Mouse (Mus musculus): Measurements from ENCODE around the gene Slc35c2.

DNA sequence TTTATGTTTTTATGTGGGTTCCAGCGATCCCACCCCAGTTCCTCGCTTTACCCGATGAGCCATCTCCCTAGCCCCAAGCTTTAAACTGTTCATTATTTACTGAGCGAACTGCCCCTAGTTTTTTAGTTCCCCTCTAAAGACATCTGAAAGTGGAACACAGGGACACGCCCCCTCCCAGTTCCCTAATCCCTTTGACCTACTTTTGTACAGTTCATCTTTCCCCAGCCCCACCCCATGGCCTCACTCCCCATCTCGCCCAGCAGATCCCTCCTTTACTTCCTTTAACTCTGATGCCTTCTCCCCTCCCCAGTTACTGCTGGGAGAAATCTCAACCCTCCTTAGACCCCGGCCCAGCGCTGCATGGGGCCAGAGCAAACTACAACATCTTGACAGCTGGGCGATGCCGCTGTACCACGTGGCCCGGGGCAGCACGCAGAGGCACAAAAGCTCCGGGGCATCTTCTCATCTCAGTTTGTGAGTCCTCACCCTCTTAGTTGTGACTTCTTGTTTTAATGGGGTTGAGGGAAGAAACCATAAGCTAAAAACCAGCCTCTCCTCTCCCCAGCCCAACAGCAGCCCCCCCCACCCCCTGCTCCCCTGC is 45.0 kb upstream of the Slc35c2 start:
- no peak for TF ChIP-seq ZNF384 (IDR thresholded peaks at IDR 0.05; ENCODE audit: low read depth, low read length)
- TF ChIP-seq HCFC1 (IDR thresholded peaks at IDR 0.05; ENCODE audit: borderline replicate concordance, insufficient read depth, low read length), result no peak
- TF ChIP-seq MAFK (IDR thresholded peaks at IDR 0.05; ENCODE audit: insufficient read depth, low read depth, low read length), result no peak
